Mouse (Mus musculus) midbrain, embryonic 12.5 days (tissue): ENCODE results near the gene Fam222b. TPM values are rescaled to one million over a fixed set of nuclear protein-coding genes. Genes with fewer than 3 reads are reported as not detected.

Source experiments
- ATAC-seq: fragments of 200-750 bp; cut with Nextera tagmentation; 2 replicates; pipeline ENCODE4 v1.8.0; 2017; ENCODE audit warnings: low read depth, moderate TSS enrichment, moderate library complexity; ENCODE audit not compliant: low FRiP score
- H3K27ac ChIP-seq: fragments of 300-500 bp; sonication (generic); replicated peaks from 2 replicates; pipeline ENCODE4 v1.5.1; 2016; ENCODE audit warnings: mild to moderate bottlenecking
- H3K27me3 ChIP-seq: fragments of 300-500 bp; sonication (generic); 2 replicates; pipeline ENCODE4 v1.6.1; 2016; ENCODE audit warnings: mild to moderate bottlenecking
- H3K36me3 ChIP-seq: fragments of 300-500 bp; sonication (generic); 2 replicates; pipeline ENCODE4 v1.6.1; 2016
- H3K4me1 ChIP-seq: fragments of 300-500 bp; sonication (generic); 2 replicates; pipeline ENCODE4 v1.6.1; 2016
- H3K4me2 ChIP-seq: fragments of 300-500 bp; sonication (generic); replicated peaks from 2 replicates; pipeline ENCODE4 v1.6.1; 2016; ENCODE audit warnings: mild to moderate bottlenecking, moderate library complexity
- H3K4me3 ChIP-seq: fragments of 300-500 bp; sonication (generic); 2 replicates; pipeline ENCODE4 v1.5.1; 2016; ENCODE audit warnings: mild to moderate bottlenecking
- H3K9ac ChIP-seq: fragments of 300-500 bp; sonication (generic); replicated peaks from 2 replicates; pipeline ENCODE4 v1.6.1; 2016; ENCODE audit warnings: mild to moderate bottlenecking, moderate library complexity
- H3K9me3 ChIP-seq: fragments of 300-500 bp; sonication (generic); 2 replicates; pipeline ENCODE4 v1.6.1; 2016; ENCODE audit warnings: mild to moderate bottlenecking
- WGBS: fragments of 180-500 bp; shearing (Covaris S2); methylation state at CpG from one replicate; pipeline ENCODE4 v1.1.7; 2016; 5-methylcytosine and 5-hydroxymethylcytosine counted together
- polyA plus RNA-seq: library from polyadenylated mRNA; unstranded; fragments of >200 nt; fragmentation: Nextera tagmentation; extraction: Ambion mirVana; gene quantifications from 2 replicates; pipeline ENCODE4 v1.2.1, GENCODE M21; 2016

The Fam222b gene
- polyA plus RNA-seq, 1 experiment from 2014 or later = 27.4 TPM

DNA sequence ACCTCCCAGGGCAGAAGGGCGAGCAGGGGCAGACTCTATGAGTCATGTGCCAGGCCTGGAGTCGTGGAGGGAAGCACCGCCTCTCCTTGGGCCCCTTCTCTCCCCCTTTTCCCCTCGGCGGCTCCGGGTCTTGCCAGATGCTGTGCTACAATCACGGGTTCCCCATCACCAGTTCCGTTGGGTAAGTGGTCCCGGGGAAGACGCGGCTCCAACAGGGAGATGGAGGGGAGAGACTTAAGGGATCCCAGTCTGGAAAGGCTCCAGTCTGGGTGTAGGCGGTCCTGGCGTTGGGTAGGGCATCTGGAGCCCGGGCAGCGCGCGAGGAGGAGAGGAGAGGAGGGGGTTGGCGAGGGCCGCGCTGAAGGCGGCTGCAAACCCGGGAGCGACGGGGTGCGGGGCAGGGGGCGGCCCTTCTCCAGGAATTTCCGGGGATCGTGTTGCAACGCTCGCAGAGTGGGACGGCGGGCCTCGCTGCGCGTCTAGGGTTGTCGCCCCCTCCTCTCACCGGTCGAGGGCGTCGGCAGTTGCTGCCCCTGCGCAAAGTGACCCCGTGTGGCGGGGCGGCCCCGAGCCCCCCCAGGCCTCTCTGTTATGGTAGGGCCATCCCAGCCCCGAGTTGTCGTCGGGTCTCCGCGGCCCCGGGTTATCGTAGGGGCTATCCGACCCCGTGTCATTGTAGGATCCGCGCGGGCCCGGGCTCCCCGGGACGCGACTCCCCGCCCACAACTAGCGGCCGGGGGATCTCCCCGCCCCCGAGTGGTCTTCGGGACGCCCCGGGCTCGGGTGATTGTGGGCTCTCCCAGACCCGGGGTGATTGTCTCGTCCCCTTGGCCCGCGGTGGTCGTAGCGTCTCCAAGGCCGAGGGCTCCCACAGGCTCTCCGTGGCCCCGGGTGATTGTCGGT is 94.1 kb downstream of the Fam222b start, which contains the start of gene Rab34:
Rab34 (plus strand) TSS at position 100 of the 903 bp plus-strand sequence.
- H3K9ac ChIP-seq = peak within 1 kb of the TSS; percentile 84

GRCm38 (mm10) chr11:78189234-78190040 is 95.0 kb downstream of the Fam222b start:
- peak overlapping the region; percentile 71 for H3K4me3 ChIP-seq
- H3K27me3 ChIP-seq = no peaks in the 10 kb centered on the region
- peaks cover 24% of the 10 kb centered on the region for H3K36me3 ChIP-seq
- H3K9ac ChIP-seq = peak overlapping the region; percentile 84
- H3K4me1 ChIP-seq = peaks cover 19% of the 10 kb centered on the region
- peak overlapping the region; percentile 67 for H3K4me2 ChIP-seq
- ATAC-seq = peak; percentile 87
- no peaks in the 10 kb centered on the region for H3K9me3 ChIP-seq
- peak overlapping the region; percentile 92 for H3K27ac ChIP-seq
- WGBS = under 1% methylated on average over 42 of the region's 42 CpGs

More for the DNA sequence above, 94.1 kb downstream of the Fam222b start, which contains the start of gene Rab34:
- H3K4me2 ChIP-seq = peak within 1 kb of the TSS; percentile 67
- no peaks in the 10 kb centered on the region for H3K27me3 ChIP-seq
- peak within 1 kb of the TSS; percentile 92 for H3K27ac ChIP-seq
- peaks cover 16% of the 10 kb centered on the region for H3K4me1 ChIP-seq
- peak; percentile 81 for ATAC-seq
- peak within 1 kb of the TSS; percentile 71 for H3K4me3 ChIP-seq
- under 1% methylated on average over 71 of the region's 80 CpGs for WGBS
- no peaks in the 10 kb centered on the region for H3K9me3 ChIP-seq
- peaks cover 24% of the 10 kb centered on the region for H3K36me3 ChIP-seq

- ATAC-seq = no peak
- Histone ChIP-seq H3K9ac (0 out of 2 replicates have a peak overlapping the region, but pooled peaks have one; percentile 84), H3K27ac (peak overlapping the region; percentile 92), H3K4me3 (peak overlapping the region; percentile 71), H3K4me1 (peaks cover 25% of the 10 kb centered on the region), H3K36me3 (peaks cover 24% of the 10 kb centered on the region), H3K9me3 (no peaks in the 10 kb centered on the region), H3K4me2 (peak overlapping the region; percentile 67), H3K27me3 (no peaks in the 10 kb centered on the region)
- 73% methylated on average over 6 of the region's 6 CpGs for WGBS
Observed at GRCm38 (mm10) chr11:78190041-78190440, 95.6 kb downstream of the Fam222b start.

DNA sequence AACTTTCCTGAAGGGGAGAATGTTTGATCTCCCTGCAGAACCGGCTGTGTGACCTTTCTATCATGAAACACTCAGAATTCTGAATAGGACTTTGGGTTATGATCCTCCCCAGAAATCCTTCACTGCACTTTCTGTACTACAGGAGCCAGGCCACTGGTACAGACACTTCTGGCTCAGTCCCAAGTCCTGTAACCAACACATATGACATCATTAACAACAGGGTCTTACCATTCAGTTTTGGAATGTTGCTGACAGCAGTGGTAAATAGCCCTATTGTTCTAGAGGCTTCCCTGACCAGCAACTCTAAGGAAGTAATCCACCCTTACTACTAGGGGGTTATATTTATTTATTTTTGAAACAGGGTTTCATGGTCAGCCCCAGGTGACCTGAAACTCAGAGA is 98.7 kb downstream of the Fam222b start, which contains the start of gene Proca1:
Proca1 (plus strand) TSS at position 280 of the 400 bp plus-strand sequence.
- H3K9me3 ChIP-seq = no peaks in the 10 kb centered on the region
- 84% methylated on average over 1 of the region's 1 CpGs for WGBS
- peaks cover 24% of the 10 kb centered on the region for H3K36me3 ChIP-seq
- H3K4me2 ChIP-seq = peak within 1 kb of the TSS; percentile 53; the same call in 1 of the 2 replicates
- H3K27ac ChIP-seq = no peak within 1 kb of the TSS
- H3K27me3 ChIP-seq = no peaks in the 10 kb centered on the region
- no peak within 1 kb of the TSS for H3K9ac ChIP-seq
- no peak for ATAC-seq
- no peak within 1 kb of the TSS for H3K4me3 ChIP-seq
- H3K4me1 ChIP-seq = peaks cover 24% of the 10 kb centered on the region

GRCm38 (mm10) chr11:78194411-78195100 is 100.1 kb downstream of the Fam222b start:
- H3K27me3 ChIP-seq = no peaks in the 10 kb centered on the region
- H3K4me2 ChIP-seq = peak overlapping the region; percentile 53
- H3K4me3 ChIP-seq = peak overlapping the region; percentile 37
- H3K27ac ChIP-seq = no peak overlapping the region
- H3K36me3 ChIP-seq = peaks cover 24% of the 10 kb centered on the region
- peaks cover 21% of the 10 kb centered on the region for H3K4me1 ChIP-seq
- peak; percentile 48 for ATAC-seq
- peak overlapping the region; percentile 16; the same call in 1 of the 2 replicates for H3K9ac ChIP-seq
- WGBS = 2% methylated on average over 30 of the region's 30 CpGs
- H3K9me3 ChIP-seq = no peaks in the 10 kb centered on the region

DNA sequence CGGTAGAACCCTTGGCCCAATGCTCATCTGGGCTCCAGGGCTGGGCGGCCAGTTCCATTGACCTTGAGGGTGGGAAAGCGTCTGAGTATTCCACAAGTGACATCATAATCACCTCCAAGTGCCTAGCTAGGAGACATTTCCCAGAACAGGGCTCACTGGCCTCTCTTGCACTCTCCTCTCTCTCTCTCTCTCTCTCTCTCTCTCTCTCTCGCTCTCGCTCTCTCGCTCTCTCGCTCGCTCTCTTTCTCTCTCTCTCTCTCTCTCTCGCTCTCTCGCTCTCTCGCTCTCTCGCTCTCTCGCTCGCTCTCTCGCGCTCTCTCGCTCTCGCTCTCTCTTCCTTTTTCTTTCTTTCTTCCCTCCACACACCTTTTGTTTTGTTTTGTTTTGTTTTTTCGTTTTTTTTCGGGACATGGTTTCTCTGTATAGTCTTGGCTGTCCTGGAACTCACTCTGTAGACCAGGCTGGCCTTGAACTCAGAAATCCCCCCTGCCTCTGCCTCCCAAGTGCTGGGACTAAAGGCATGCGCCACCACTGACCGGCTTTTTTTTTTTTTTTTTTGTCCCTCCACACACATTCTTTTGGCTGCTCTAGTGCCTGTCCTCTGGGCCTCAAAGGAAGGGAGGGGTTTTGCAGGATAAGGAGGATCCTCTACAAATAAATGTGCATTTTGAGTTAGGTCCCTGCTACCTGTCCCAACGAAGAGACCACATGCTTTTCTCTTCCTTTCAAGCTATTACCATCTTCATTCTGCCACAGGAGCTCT is 100.8 kb downstream of the Fam222b start:
- 66% methylated on average over 23 of the region's 23 CpGs for WGBS
- Histone ChIP-seq H3K9me3 (no peaks in the 10 kb centered on the region), H3K4me1 (peaks cover 13% of the 10 kb centered on the region), H3K4me2 (peak overlapping the region; percentile 53), H3K9ac (no peak overlapping the region), H3K27ac (no peak overlapping the region), H3K4me3 (peak overlapping the region; percentile 37), H3K36me3 (peaks cover 24% of the 10 kb centered on the region), H3K27me3 (no peaks in the 10 kb centered on the region)
- ATAC-seq = no peak

GRCm38 (mm10) chr11:78202372-78202771 is 107.9 kb downstream of the Fam222b start:
- ATAC-seq = no peak
- H3K27ac ChIP-seq = no peak overlapping the region
- H3K4me1 ChIP-seq = no peaks in the 10 kb centered on the region; the same call in 1 of the 2 replicates
- H3K27me3 ChIP-seq = no peaks in the 10 kb centered on the region
- no peak overlapping the region for H3K4me2 ChIP-seq
- no peak overlapping the region for H3K4me3 ChIP-seq
- no peaks in the 10 kb centered on the region for H3K9me3 ChIP-seq
- H3K9ac ChIP-seq = no peak overlapping the region
- H3K36me3 ChIP-seq = peaks cover 26% of the 10 kb centered on the region
- 94% methylated on average over 3 of the region's 3 CpGs for WGBS

DNA sequence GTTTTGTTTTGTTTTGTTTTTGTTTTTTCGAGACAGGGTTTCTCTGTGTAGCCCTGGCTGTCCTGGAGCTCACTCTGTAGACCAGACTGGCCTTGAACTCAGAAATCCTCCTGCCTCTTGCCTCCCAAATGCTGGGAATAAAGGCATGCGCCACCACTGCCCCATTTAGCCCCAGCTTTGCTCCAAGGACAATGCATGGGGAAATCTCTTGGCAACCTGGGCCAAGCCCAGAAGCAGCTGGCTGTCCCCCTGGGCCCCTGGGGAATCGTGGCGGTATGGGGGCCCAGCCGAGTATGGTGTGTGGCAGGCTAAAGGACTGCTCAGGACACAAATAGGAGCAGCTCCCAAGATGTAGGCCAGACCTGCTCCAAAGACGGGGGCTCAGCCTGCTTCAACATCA is 109.8 kb downstream of the Fam222b start:
- H3K27ac ChIP-seq = no peak overlapping the region
- ATAC-seq = no peak
- H3K4me3 ChIP-seq = no peak overlapping the region
- no peaks in the 10 kb centered on the region for H3K9me3 ChIP-seq
- H3K27me3 ChIP-seq = no peaks in the 10 kb centered on the region
- no peak overlapping the region for H3K4me2 ChIP-seq
- WGBS = 84% methylated on average over 6 of the region's 6 CpGs
- H3K9ac ChIP-seq = no peak overlapping the region
- peaks cover 46% of the 10 kb centered on the region for H3K36me3 ChIP-seq
- no peaks in the 10 kb centered on the region; the same call in 1 of the 2 replicates for H3K4me1 ChIP-seq

GRCm38 (mm10) chr11:78205361-78206206 is 111.1 kb downstream of the Fam222b start:
- H3K27me3 ChIP-seq = no peaks in the 10 kb centered on the region
- no peak overlapping the region for H3K9ac ChIP-seq
- peak overlapping the region; percentile 42; the same call in 1 of the 2 replicates for H3K27ac ChIP-seq
- 82% methylated on average over 13 of the region's 13 CpGs for WGBS
- H3K4me2 ChIP-seq = no peak overlapping the region
- H3K9me3 ChIP-seq = no peaks in the 10 kb centered on the region
- H3K4me3 ChIP-seq = no peak overlapping the region
- no peaks in the 10 kb centered on the region; the same call in 1 of the 2 replicates for H3K4me1 ChIP-seq
- H3K36me3 ChIP-seq = peaks cover 59% of the 10 kb centered on the region
- no peak for ATAC-seq
